Mouse (Mus musculus) telencephalon, adult 2 months (tissue): ENCODE measurements around the gene Txlna.

Experiments
- DNase-seq: peaks from one replicate; pipeline ENCODE4 v3.0.0-alpha.2; 2011; ENCODE audit warnings: low read depth, low spot score

The Txlna gene

DNA sequence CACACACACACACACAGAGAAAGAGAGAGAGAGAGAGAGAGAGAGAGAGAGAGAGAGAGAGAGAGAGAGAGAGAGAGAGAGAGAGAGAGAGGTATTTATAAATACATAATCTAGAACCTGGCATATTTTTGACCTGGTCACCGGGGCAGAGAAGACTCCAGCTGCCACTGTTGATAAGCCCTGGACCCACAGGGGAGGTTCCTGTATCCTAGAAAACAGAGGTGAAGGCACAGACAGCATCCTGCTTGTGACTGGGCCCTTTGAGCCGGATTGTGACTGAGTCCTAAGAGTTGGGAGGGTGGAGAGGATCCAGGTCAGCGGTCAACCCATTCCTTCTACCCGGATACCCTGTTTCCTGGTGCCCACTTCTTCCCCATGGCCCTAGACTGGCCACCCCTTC is 52.0 kb downstream of the Txlna start:
- no peak for DNase-seq

DNA sequence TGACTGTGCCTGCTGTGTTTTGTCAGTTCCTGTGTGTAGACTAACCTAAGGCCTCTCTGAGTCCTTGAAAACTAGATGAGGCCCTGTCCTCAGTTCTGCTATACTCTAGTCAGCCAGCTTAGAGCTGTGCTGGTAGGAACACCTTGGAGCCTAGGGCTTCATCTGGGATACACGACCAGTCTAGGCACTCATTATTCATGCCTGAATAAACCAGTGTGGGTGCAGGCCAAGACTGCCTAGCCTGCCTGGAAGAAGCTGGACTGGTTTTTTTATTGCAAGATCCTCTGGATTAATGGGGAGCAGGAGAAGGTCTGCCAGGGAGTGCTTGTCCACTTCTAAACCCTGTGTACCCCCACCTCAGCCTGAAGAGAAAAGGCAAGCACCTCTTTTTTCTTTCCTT is 53.9 kb downstream of the Txlna start:
- DNase-seq: no peak

DNA sequence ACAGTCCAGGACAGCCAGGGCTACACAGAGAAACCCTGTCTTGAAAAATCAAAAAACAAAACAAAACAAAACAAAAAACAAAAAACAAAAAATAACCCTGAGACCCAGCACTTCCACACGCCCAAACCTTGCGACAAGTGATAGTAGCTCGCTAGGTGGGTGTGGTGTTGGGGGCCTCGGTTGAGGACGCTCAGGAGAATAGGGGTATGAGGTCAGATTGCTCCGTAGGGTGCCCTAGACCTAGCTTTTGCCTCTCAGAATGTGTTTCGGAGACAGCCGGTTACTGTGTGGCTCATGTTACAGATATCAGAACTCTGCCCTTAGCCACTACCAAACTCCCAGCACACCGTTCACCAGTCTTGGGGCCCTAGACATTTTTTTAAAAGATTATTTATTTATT is 55.1 kb downstream of the Txlna start:
- DNase-seq: no peak

DNA sequence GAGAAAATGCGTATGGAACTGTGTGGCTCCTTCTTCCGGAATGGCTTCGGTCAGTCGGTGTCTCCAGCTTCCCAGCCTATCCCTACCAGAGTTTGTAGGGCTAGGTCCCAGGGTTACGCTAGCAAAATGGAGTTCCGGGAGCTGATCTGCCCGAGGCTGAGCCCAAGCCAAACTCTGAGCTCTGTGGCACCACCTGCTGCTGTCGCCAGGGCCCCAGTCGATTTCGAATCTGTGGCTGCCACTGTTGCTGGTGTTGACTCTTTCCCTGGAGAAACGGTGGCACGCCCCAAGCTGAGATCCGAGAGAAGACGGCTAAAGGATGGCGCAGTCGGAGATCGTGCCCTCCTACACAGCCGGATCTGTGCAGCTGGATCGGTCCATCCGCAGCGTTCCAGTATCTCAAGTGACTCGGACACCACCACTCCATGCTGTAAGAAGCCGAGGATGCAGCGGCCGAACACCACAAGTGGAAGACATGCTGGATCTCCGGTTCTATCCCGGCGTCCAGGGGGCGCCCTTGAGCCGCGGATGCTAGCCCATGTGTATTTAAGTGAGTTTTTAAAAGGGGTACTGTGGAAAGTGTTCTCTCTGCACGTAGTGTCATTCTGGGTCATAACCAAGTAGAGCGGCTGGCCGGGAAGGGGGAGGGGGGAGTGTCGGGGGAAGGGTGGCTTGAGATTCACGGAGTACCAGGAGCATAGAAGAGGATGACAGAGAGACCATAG is 55.8 kb downstream of the Txlna start:
- no peak for DNase-seq

DNA sequence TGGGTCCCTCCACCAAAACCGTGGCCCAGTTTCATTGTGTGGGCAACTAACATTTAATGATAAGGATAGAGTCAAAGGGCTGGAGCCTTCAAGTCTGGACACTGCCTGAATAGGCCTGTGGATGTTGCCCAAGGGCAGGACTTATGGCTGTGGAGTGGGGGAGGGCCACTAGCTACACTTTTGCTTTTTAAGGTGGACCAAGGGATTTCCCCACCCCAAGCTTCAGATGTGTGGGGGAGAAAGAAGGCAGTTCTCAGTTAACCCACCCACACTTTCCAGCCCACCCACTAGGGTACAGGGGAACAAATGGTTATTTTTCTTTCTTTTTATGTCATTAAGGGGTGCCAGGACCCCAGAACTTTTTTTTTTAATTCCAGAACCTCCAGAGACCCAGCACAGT is 56.5 kb downstream of the Txlna start:
- no peak for DNase-seq

DNA sequence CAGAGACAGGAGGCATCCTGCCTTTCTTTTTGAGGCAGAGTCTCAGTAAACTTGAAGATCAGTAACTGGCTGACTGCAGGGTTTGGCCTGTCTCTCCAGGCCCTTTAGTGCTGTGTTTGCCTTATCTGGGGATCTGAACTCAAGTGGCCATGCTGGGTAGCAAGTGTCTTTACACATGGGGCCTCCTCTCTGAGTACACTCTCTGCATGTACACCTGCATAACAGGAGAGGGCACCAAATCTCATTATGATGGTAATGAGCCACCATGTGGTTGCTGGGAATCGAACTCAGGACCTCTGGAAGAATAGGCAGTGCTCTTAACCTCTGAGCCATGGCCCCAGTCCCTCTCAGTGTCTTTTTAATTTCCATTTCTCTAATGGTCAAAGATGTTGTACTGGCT is 58.6 kb downstream of the Txlna start:
- DNase-seq: no peak

DNA sequence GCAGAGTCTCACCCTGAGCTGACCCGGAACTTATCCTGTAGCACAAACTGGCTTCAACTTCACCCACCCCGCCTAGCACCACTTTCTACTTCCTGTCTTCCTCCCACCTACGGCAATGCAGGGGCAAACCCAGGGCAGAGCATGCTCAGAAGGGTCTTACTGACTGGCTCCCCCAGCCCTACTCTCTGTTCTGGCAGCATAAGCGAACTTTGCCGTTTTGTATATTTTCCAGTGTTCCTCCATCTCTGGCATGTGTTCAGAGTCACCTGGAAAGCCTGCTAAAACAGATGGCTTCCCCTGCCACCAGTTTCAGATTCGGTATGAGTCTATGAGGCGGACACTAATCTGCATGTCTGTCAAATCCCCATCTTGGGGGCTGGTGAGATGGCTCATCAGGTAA is 60.5 kb downstream of the Txlna start:
- DNase-seq: no peak

DNA sequence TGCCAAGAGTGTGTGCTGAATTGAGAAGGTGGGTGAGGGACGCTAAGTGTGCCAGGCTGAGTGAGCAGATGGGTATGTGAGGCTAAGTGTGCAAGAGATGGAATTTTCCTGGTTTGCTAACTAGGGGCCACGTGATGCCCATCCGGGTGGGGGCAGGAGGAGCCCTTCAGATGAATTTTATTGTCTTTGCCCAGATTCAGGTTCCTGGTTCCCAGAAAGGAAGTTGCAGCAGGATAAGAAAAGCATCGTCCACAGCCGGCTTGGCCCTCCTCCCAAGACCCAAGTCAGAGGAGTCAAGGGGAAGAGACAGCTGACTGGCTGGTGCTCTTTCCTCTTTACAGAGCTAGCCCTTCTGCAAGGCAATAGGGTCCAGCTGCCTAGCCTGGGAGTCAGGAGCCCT is 62.4 kb downstream of the Txlna start, which contains the start of gene Fam167b:
Gene Fam167b, minus strand, starts transcription at position 84 of the 400 bp plus-strand sequence.
- DNase-seq: no peak

DNA sequence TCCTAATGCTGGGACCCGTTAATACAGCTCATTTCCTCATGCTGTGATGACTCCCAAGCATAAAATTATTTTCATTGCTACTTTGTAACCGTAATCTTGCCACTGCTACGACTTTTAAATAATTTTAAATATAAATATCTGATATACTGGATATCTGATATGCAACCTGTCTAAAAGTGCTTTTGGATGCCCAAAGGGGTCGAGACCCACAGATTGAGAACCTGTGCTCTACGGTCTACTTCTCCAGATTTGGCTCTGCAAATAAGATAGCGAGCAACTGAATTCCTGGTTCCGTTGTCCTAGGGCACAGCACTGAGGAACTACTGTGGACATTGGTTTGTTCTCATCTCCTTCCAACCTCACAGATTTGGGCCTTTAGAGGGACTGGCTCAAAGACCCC is 63.2 kb downstream of the Txlna start:
- no peak for DNase-seq

DNA sequence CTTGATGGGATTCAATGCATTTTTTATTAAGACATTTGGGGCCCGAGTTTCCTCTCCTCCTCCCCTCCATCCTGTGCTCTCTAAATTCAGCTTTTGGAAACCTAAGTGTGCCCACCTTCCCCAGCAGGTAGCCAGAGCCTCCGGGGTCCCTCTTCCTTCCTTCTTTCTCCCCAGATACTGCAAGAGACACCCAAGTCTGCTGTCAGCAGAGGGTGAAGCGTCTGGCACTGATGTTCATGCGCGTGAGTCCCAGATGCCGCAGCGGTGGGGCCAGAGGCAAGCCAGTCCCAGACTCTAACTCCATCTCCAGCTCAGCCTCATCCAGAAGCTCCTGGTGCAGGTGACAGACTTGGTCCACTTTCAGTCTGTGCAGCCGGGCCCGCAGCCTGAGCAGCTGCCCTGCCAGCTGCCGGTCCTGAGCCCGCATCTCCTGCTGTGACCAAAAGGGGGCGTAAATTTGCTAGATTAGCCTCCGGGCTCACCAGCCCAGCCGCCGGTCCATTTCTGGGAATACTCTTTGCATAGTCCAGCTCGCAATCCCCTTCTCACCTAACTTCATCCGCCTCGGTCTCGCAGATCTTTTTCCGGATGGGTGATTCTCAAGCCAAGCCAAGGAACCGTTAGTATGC is 63.9 kb downstream of the Txlna start:
- no peak for DNase-seq
